Mouse (Mus musculus): ENCODE results near the gene Samd8.
A peak's percentile ranks its signal among the peaks of the same experiment; 100 is the strongest.

The Samd8 gene

DNA sequence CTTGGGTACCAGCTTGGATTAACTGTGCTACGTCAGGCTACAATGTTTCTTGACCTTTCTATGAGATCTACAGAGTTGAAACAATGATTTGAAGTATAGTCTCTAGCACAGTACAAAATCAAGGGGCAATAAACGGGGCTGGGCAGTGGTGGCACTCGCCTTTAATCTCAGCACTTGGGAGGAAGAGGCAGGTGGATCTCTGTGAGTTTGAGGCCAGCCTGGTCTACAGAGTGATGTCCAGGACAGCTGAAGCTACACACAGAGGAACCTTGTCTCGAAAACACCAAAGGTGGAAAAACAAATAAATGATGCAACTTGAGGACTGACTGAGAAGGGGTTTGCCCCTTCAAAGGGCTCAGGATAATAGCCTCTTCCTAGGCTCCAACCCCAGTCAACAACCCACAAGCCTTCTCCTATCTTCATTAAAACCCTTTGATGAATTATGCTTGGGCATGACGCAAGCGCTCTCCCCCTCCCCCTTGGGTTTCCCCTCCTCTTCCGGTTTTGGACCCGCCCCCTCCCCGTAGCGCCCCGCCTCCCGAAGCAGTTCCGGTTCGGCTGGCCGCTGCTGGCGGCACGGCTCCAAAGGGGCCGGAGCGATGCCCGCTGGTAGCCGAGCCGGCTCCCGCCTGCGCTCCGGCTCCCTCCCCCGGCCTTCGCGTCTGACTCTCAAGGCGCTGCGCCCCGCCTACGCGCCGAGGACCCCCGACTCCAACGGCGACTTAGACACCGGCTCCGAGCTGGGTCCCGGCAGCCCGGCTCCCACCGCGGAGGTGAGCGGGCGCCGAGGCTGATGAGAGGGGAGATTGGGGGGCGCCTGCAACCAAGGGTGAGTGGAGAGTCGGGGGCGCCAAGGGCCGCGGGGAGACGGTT lies at the start of gene Samd8:
TSS of gene Samd8 (plus strand) at position 524 of the 873 bp plus-strand sequence.
- DNase-seq (ENCODE audit: low spot score in 2 of 2) = peak; percentile 68 to 79

DNA sequence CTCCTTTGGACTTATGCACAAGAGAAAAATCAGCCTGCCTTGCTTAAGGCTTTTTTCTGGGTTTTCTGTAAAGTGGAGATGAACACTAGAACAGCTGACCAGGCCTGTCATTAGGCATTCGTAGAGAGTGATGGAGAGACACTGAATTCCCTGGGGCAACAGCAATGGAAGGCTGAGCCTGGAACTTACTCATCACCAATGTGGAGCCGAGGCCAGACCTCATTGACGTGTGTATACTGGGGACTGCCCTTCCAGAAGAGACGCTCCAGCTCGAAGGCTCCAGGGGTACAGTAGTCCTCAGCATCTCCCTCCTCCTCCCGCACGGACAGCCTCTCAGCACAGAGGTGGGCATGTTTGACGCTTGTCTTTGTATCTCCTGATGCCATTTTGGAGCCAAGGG lies 47.6 kb upstream of the Samd8 start:
- DNase-seq (ENCODE audit: low spot score in 2 of 2) = no peak

DNA sequence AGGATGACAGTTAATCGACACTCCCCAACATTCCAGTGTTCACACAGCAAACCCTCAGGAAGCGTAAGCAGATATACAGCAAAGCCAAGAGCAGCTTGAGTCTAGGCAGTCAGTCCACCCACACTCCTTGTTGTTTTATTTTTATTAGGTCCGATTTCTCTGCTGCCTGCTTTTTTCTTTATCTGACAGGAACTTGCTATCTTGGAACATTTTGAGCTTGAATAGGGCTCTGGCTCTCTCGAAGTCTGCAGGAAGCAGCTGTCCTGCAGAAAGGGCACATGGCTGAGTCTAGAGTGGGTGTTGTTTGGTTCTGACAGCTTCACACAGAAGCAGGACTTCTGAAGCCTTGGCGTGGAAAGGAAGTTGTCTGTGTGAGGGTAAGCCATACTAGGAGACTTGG lies 47.1 kb upstream of the Samd8 start:
- DNase-seq (ENCODE audit: low spot score in 2 of 2) = no peak

DNA sequence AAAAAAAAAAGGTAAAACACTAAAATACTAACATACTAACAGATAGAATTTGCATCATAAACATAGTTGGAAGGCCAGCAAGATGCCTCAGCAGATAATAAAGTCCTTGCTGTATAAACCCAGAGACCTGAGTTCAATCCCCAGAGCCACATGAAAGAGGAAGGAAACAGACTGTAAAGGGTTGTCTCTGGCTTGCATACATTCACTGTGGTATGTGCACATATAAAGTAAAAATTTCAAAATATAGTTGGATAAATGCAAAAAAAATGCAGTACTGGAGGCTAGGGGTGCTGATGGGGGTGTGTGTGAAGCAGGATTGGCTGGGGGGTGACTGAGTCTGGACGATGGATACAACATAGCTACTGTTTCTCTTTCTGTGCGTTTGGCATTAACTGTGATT lies 44.9 kb upstream of the Samd8 start:
- DNase-seq (ENCODE audit: low spot score in 2 of 2) = no peak

DNA sequence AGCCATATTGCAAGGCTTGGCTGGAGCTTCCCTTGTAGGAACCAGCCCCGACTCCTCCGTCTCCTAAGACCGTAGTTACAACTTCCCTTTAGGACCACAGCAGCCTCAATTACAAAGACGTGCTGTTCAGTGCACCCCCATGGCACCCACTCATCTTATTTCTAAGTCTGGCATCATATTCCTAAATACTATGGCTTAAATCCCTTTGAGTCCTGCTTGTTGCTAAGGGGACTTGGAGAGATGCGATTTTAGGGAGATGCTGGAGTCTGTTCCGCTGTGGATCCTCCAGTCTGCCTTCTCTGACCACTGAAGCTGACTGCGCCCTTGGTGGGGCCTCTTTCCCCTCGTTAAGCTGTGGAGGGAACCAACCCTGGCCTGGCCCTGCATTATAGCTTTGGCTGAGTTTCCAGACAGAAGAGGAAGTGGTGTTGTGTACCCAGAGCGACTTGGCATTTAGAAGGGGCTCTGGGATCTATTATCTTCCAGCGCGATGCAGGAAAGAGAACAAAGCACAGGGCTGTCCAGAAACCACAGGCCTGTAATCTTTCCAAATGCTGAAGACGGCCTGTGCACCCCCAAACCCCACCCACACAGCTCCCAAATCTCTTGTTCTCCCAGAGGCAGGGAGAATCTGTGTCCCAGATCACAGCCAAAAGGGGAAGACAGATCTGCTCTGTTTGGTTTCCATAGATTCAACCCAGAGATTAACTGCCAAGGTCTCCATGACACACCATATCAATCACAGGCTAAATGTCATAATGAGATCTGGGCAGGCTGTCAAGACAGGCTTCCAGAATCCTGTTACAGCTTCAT lies 43.4 kb upstream of the Samd8 start:
- DNase-seq (ENCODE audit: low spot score in 2 of 2) = peak; percentile 41 to 46

DNA sequence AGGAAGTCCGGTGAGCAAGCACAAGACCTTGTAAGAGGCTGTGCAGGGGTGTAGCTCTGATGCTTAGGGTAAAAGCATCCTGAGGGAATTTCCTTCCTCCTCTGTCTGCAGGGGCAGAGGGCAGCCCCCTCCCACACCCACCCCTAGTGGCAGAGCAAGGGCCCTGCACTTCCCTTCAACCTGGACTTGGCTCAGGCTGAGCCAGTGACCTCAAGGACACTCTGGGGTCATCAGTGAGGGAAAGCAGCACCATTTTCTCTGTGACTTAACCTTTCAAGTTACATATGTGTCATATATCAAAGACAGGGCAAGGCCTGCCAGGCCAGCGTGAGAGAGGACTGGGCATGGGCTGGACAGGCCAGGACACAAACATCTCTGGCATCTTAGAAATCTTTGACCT lies 40.8 kb upstream of the Samd8 start:
- DNase-seq (ENCODE audit: low spot score in 2 of 2) = no peak

DNA sequence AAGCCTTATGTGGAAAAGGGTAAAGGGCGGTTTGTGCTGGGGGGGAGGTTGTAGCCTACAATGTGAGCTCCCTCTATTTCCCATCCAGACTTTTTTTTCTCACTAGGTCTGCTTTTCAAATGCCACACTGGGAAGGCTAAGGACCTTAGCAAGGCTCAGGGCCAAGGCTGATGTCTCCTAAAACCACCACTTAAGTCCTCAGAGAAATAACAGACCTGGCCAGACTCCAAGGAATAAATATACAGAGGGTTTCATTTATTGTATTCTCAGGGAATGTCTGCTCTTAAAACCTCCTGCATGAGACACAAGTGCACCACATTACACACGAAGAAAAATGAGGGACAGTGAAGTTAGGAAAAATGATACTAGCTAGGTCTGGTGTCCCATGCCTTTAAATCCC lies 39.1 kb upstream of the Samd8 start:
- DNase-seq (ENCODE audit: low spot score in 2 of 2) = no peak

DNA sequence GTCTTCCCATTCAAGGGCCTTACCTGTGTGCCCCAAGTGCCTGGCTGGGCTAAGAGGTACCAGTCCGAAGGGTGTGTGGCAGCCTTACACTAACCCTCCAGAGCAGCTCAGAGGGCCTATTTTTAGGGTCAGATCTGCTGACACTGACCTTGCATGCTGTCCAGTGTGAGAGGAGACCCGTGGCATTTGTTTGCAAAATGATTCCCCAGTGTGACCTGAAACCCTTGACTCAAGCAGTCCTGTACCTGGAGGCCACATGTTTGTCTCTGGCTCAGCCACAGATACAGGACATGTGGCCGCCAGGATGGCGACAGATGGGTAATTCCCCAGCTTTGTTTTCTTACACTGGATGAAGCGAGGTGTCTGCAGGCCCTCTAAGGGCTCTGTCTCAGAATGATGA lies 35.8 kb upstream of the Samd8 start, which contains the start of gene Dupd1:
TSS of gene Dupd1 (minus strand) at position 91 of the 400 bp plus-strand sequence.
- DNase-seq (ENCODE audit: low spot score in 2 of 2) = no peak

DNA sequence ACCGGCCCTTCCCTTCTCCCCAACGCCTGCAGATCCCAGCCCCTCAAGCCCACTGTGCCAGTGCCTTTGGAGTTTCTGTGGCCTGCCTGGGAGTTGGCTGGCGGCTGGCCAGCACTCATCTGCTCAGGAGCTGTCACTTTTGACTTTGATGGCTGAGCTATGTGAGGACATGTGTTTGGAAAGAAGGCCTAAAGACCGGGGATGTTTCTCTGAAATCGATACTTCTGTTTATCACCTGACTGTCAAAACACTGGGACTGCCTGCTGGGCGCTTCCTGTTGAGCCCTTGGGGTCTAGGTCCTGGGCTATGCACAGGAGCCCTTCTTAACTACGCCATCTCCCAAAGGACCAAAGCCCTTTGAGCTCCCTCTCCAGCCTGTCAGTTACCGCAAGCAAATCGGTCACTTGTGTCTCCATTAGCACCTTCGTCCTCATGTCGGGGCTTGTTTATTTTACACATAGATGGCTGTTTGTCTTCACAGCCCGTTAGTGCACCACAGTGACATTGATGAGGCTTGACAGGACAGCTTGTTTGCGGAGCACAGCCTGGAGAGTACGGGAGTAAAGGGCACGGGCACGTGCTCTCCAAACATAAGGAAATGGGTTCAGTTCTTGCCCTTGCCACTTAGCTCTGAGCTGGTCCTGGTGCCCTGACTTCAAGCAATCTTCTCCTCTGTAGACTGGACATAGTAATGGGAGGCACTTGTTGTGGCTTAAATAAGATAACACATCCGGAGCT lies 30.5 kb upstream of the Samd8 start:
- no peak for DNase-seq (ENCODE audit: low spot score in 2 of 2)

DNA sequence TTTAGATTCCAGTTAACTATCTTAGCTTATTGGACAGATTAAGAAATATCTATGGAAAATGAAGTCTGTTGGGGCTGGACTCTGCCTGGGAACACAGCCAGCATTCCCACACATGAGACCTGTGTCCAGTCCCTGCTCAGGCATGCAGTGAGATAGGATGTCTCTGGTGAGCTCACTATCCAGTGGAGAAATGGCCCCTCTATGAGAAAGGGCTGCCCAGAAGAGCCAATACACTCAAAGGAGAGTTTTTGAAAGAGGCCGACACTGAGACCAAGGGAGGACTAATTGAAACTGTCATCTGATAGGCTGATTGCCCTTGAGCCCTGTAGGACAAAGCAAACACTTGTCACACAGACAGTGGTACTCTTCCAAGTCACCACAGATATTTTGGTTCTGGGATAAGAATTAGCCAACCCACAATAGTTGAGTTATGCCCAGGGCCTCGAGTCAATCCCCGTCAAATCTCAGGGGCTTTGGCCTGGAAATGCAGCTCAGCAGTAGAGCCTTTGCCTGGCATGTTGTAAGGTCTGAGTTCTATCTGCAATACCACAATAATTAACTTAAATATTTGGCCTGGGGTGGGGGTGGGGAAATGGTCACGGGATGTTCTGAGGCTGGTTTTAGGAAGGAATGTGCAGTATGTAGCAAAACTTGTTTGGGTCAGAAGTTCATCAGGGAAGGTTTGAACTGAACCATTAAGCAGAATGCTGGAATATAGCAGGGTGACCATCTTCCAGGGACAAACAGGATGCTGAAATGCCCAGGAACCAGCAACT lies 29.7 kb upstream of the Samd8 start:
- DNase-seq (ENCODE audit: low spot score in 2 of 2) = no peak

DNA sequence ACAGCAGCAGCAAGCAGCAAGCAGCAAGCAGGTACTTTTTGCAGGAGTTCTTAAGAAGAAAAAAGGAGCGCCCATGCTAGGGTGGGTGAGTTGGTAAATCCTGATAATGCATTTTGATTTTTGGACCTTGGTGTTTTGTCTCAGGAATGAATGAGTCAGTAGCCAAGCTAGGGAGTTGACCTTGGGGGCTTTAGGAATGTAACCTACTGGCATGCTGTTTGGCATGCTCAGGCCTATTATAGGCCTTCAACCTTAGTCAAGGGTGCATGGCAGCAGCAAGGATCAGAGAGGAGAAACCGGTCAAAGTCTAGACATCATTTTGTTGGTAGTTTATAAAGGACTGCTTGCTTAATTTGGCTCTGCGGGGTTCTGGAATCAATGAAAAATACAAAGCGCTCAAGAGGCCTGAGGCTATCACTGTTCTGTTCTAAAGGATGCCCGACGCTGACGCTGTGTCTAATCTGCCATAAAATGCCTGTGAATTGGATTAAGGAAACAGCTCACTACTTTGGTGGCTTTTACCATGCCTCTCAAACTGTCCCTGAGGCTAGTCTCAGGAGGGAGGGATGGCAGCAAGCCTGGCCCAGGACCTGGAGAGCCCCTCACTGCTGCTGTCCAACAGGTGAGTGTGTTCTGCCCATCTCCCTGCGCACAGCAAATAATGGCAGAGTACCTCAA lies 28.2 kb upstream of the Samd8 start:
- DNase-seq (ENCODE audit: low spot score in 2 of 2) = no peak

DNA sequence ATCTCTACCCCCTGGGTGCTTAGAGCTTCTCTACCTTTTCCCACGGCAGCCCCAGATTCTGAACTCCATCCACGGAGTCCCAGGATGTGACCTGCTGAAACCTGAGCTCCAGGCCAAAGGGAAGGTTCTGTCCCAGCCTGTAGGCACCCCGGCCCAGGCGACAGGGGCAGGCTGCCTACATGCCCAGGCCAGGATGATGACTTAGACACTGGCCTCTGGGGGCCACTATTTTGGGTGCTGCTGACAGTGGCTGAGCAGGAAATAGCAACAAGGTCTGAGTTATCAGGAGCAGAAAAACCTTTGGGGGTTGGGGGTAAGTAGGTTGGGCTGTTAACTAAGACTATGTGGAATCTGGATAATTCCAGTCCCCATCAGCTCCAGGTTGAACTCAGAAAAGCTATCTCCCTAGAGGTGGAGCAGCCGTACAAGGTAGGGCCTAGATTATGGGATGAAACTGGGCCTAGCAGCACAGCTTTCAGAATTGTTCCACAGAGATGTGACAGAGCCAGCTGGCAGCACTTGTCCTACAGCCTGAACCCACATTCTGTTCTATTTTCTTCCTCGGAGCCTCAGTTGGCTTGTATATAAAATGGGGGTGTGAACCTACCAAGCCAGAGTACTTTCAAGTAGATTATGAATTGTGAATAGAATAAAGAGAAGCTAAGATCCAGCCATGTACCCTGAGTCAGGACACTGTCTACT lies 21.1 kb upstream of the Samd8 start:
- DNase-seq (ENCODE audit: low spot score in 2 of 2) = no peak

DNA sequence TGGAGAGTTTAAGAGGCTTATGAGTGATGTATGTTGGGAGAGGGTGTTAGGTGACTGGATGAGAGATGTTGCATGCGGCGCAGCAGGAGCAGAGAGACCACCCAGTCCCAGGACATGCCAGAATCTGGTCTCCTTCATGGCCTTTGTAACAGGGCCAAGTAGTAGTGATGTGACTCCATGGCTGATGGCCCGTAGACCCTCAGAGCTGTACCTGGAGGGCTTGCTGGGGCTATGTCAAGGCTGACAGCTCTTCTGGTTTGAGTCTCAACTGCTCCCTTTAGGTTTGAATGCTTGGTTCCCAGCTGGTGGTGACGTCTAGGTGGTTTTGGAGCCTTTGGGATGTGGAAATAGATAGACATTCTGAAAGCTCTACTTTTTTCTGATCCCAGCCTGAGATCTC lies 20.4 kb upstream of the Samd8 start:
- no peak for DNase-seq (ENCODE audit: low spot score in 2 of 2)

DNA sequence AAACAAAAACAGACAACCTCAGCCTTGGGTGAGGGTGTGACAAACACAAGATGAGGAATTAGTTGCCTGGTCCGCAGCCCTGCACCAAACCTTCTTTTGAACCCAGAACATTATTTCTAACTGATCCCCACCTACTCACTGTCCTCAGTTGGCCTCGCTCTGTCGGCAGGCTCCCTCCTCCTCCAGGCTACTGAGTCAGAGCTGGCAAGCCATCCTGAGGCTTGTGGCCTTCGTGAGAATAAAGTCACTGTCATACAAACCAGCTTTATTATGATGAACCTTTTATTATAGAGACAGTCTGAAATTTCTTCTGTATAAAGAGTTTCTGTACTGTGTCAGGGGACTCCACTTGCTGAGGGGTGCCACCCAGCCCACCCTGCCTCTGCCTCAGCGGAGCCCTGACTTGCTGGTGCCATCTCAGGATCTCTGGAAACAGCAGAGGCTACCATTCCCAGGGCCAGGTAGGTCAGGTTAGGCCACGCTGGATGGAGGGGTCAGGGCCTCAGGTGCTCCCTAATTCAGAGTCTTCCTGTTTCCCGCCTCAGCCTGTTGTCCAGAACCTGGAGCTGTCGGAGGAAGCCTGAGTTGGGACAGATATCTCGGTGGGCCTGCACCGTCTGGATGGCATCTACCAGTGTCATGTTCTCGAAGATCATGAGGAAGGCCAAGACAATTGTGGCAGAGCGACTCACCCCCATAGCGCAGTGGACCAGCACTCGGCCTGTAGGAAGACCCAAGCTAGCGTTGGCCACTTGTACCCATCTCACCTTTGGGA lies 17.0 kb upstream of the Samd8 start:
- DNase-seq (ENCODE audit: low spot score in 2 of 2) = no peak

DNA sequence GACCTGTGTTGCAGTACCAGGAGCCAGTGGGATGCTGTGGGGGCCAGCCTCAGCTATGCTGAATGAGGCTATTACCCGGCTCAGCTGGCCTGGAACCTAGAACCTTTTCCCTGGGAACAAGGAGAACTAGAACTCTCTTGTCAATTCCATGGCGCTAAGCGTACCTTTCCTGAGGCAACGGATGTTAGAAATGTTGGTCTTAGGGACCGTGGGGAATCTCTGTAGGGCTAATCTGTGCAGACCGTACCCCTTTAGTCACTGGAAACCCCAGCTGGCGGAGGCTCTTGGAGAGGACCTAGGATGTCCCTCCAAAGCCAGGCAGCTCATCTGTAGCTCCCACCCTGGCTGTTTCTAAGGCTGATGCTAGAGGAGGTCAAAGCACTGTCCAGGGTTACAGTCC lies 10.0 kb upstream of the Samd8 start:
- DNase-seq (ENCODE audit: low spot score in 2 of 2) = no peak

DNA sequence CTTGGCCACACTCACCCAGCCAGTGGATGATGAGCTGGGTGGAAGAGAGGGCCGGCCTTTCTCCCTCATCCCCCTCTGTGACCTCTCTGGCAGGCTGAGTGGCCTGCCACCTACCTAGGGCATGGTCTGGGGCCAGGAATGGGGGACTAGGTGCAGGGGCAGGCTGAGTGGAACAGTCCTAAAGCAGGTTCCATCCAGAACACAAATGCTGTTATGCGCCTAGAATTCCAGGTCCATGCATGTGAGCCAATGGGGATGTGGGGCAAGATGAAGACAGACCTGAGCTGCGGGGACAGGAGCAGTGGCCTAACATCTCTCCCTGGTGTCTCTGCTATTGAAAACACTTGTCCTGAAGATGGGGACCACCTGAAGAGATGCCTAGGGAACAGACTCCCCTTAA lies 9.0 kb upstream of the Samd8 start:
- no peak for DNase-seq (ENCODE audit: low spot score in 2 of 2)

DNA sequence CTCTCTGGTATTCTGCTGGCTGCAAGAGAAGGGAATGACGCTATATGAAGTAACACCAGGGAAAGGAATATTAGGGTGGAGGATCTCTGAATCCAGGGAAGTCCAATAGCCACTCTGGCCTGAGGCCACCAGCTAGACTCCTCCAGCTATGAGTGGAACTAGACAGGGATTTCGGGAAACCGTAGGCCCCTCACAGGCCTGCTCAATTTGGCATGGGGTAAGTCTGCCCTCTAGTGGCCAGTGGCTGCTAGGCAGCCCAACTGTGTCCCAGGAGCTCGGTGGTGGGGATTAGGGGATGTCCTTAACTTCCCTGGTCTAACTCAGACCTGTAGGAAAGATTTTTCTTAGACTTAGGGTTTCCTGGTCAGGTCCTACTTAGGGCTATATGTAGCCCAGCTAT lies 8.5 kb upstream of the Samd8 start:
- DNase-seq (ENCODE audit: low spot score in 2 of 2) = peak; percentile 59 to 85

DNA sequence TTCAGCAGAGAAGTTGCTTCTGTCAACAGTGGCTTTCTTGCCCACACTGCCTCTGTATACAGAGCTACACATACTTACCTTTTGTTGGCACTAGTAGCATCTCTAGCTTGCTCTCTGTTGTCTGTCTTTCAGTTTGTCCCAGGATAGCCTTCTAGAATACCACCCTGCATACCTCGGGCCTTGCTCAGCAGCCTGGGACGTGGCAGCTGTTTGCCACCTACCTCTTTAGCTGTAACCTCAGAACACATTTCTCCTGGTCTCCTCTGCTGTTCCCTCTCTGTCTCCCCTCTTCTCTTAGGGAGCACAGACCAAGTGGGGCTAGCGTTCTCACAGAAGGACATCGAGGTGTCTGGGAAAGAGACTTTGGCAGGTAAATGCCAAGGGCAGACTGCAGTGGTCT lies 7.9 kb upstream of the Samd8 start:
- no peak for DNase-seq (ENCODE audit: low spot score in 2 of 2)

DNA sequence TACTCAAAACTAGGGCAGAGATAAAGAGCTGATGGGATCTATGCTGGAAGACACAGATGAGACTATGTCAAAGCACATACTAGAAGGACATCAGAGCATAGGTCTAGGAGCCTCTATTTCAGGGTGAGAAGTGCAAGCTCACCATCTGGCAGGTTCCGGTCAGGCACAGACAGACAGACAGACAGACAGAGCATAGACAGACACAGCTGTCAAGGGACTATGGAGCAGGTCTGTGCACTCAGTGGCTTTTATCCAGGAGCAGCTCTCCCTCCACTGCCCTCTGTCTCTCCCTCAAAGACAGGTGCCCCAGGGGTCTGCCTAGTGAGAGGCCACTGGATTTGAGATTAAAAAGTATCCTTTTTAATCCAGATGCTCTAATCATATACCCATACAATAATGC lies 6.2 kb upstream of the Samd8 start:
- no peak for DNase-seq (ENCODE audit: low spot score in 2 of 2)

DNA sequence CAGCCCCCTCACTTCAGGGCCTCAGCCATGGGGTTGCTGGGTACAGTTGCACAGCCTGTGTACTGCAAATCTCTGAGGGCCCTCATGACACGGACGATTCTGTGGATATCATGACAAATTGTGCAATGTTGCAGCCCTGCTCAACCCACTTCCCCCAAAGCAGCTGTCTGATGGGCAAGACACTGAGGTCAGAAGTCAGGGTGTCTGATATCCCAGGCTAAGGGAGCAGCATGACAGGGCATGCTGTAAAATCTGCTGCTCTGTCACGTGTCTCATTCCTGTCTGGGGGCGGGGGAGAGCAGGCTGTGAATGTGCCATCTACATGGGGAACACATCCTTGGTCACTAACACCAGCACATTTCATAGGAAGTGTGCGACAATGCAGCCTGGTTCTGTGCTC lies 5.2 kb upstream of the Samd8 start:
- DNase-seq (ENCODE audit: low spot score in 2 of 2) = no peak

Data from frontal cortex, postnatal 14 days (tissue).